In the genomic region with DNA sequence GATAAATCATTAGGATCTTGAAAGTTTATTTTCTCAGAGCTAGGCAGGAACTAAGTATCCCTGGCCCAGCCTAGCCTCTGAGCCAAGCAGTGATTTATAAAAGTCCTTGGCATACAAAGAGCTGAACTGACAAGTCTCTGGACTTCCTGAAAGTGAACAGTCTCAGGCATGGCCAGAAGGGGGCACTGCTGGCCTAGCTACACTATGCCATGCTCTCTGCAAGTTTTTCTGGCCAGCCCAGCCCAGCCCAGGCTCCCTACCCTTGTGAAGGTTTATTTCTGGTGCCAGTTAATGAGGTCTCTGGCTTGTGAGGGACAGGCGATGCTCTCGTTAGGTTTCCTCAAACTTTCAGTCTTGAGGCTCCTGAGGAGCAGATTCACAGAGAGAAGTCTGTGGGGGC, we compare ENCODE assay signal across 8 mouse cellular contexts.
DNase-seq lines count a peak whose midpoint lies in the region; ATAC-seq and TF ChIP-seq lines count a peak whose summit lies in the region.

No protein-coding gene starts in this region.

- ATAC-seq in hindbrain, embryonic 16.5 days = peak; percentile 57
- peak; percentile 52 for ATAC-seq in megakaryocyte, adult 5-6 weeks (ENCODE audit: poor library complexity, severe bottlenecking)

- H3K9me3 ChIP-seq in hindbrain, embryonic 16.5 days (ENCODE audit: control insufficient read depth, low read length) = no peaks in the 10 kb centered on the region

- no peak; the same call in 1 of the 2 replicates for TF ChIP-seq CTCF in gastrocnemius, adult 2 months (IDR thresholded peaks at IDR 0.05)

- H3K27ac ChIP-seq in gastrocnemius, adult 2 months = peak overlapping the region; percentile 77
- H3K27ac ChIP-seq in hindbrain, embryonic 16.5 days (ENCODE audit: low read depth, low read length) = no peak overlapping the region; the same call in 1 of the 2 replicates

- no peaks in the 10 kb centered on the region for H3K27me3 ChIP-seq in hindbrain, embryonic 16.5 days (replicated peaks; ENCODE audit: control insufficient read depth, insufficient read depth, low read length)

- peak; percentile 84 for DNase-seq in ZHBTc4 (ENCODE audit: low read depth, low spot score)
- peak; percentile 94 to 95 for DNase-seq in cerebellum, postnatal 10 days
- DNase-seq in gastrocnemius, adult 2 months = peak; percentile 95
- DNase-seq in left cerebral cortex, adult 11 months (ENCODE audit: low spot score) = peak; percentile 83
- peak; percentile 74 to 81 for DNase-seq in right cerebral cortex, postnatal 36 days (ENCODE audit: low spot score in 2 of 2)
- peak; percentile 77 for DNase-seq in yolk sac, embryonic 10.5 days (ENCODE audit: low spot score)

- 12% methylated on average over 2 of the region's 2 CpGs for WGBS in hindbrain, embryonic 16.5 days

- H3K4me2 ChIP-seq in hindbrain, embryonic 16.5 days (ENCODE audit: low read length) = no peak overlapping the region

- peaks cover 14% of the 10 kb centered on the region for H3K36me3 ChIP-seq in hindbrain, embryonic 16.5 days (ENCODE audit: control insufficient read depth, insufficient read depth, low read length)

- peak overlapping the region; percentile 45 for H3K4me3 ChIP-seq in gastrocnemius, adult 2 months
- H3K4me3 ChIP-seq in hindbrain, embryonic 16.5 days (ENCODE audit: low read length) = no peak overlapping the region

- intact Hi-C loops in gastrocnemius, adult 2 months (cut with DNase I) = loop anchor here (1.0 to 5.0 kb wide), 2 partner anchors 35 to 64 kb away; no protein-coding TSS in a partner anchor

- no peak overlapping the region for H3K9ac ChIP-seq in hindbrain, embryonic 16.5 days (ENCODE audit: low read depth, low read length)

- peaks cover 37% of the 10 kb centered on the region for H3K4me1 ChIP-seq in hindbrain, embryonic 16.5 days (ENCODE audit: control insufficient read depth, insufficient read depth, low read depth, low read length)
